Mouse (Mus musculus): ENCODE data around the gene Daam2. TPM values are rescaled to one million over a fixed set of nuclear protein-coding genes. Genes with fewer than 3 reads are reported as not detected.

Daam2 gene
- polyA plus RNA-seq, 1 experiment, result 8.7 TPM

- Histone ChIP-seq H3K4me1 (ENCODE audit: control insufficient read depth, insufficient read depth, low read length) (no peaks in the 10 kb centered on the region; the same call in 1 of the 2 replicates), H3K4me3 (replicated peaks; ENCODE audit: extremely low read depth, low read depth, low read length) (peak overlapping the region; percentile 66)
- 16% methylated on average over 5 of the region's 5 CpGs for WGBS
- TF ChIP-seq CTCF (IDR thresholded peaks at IDR 0.05; ENCODE audit: insufficient read depth, low read length) (no peak), POLR2A (IDR thresholded peaks at IDR 0.05; ENCODE audit: borderline replicate concordance, extremely low read depth, low read depth, low read length) (no peak)
- DNase-seq, result no peak
These were observed 1.3 kb downstream of the Daam2 start for GRCm38 (mm10) chr17:49562701-49563415.

DNA sequence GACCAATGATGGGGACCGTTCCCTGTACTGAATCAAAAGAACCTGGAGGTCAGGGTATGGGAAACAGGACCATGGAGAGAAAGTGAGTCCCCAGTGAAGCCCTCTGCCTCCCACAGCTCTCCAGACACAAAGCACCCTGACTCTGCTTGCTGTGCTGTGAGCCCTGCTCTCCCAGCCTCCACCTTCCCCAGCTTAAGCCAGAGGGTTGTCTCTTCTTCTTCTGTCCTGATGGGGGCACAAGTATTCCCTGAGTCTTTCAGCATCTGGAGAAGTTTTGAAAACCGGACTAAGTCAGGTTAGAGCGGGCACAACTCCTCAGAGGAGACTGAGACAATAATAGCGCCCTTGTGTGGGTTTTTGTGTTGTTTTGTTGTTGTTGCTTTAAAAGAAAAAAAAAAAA is 2.2 kb downstream of the Daam2 start:
- DNase-seq, result no peak
- no peak overlapping the region for H3K4me3 ChIP-seq (replicated peaks; ENCODE audit: extremely low read depth, low read depth, low read length)
- TF ChIP-seq POLR2A (IDR thresholded peaks at IDR 0.05; ENCODE audit: borderline replicate concordance, extremely low read depth, low read depth, low read length), result no peak
- TF ChIP-seq CTCF (IDR thresholded peaks at IDR 0.05; ENCODE audit: insufficient read depth, low read length), result no peak
- 56% methylated on average over 4 of the region's 4 CpGs for WGBS
- H3K4me1 ChIP-seq (ENCODE audit: control insufficient read depth, insufficient read depth, low read length), result no peaks in the 10 kb centered on the region; the same call in 1 of the 2 replicates

- no peak overlapping the region for H3K4me3 ChIP-seq (replicated peaks; ENCODE audit: extremely low read depth, low read depth, low read length)
- TF ChIP-seq POLR2A (IDR thresholded peaks at IDR 0.05; ENCODE audit: borderline replicate concordance, extremely low read depth, low read depth, low read length) (no peak), CTCF (IDR thresholded peaks at IDR 0.05; ENCODE audit: insufficient read depth, low read length) (no peak)
- WGBS, result 23% methylated on average over 5 of the region's 5 CpGs
- no peak for DNase-seq
- peaks cover 2% of the 10 kb centered on the region; the same call in 1 of the 2 replicates for H3K4me1 ChIP-seq (ENCODE audit: control insufficient read depth, insufficient read depth, low read length)
These were observed 4.3 kb downstream of the Daam2 start for GRCm38 (mm10) chr17:49559786-49560289.

- Histone ChIP-seq H3K4me3 (replicated peaks; ENCODE audit: extremely low read depth, low read depth, low read length) (no peak overlapping the region), H3K4me1 (ENCODE audit: control insufficient read depth, insufficient read depth, low read length) (peaks cover 3% of the 10 kb centered on the region)
- WGBS, result 65% methylated on average over 3 of the region's 3 CpGs
- DNase-seq, result no peak
- TF ChIP-seq POLR2A (IDR thresholded peaks at IDR 0.05; ENCODE audit: borderline replicate concordance, extremely low read depth, low read depth, low read length) (no peak), CTCF (IDR thresholded peaks at IDR 0.05; ENCODE audit: insufficient read depth, low read length) (no peak)
These were observed 8.0 kb downstream of the Daam2 start for GRCm38 (mm10) chr17:49556169-49556568.

- Histone ChIP-seq H3K4me1 (ENCODE audit: control insufficient read depth, insufficient read depth, low read length) (peaks cover 5% of the 10 kb centered on the region), H3K4me3 (replicated peaks; ENCODE audit: extremely low read depth, low read depth, low read length) (no peak overlapping the region)
- no peak for TF ChIP-seq CTCF (IDR thresholded peaks at IDR 0.05; ENCODE audit: insufficient read depth, low read length)
- TF ChIP-seq POLR2A (IDR thresholded peaks at IDR 0.05; ENCODE audit: borderline replicate concordance, extremely low read depth, low read depth, low read length), result no peak
- 51% methylated on average over 7 of the region's 7 CpGs for WGBS
- DNase-seq, result peak; percentile 50
These were observed 12.2 kb downstream of the Daam2 start for GRCm38 (mm10) chr17:49551991-49552390.

DNA sequence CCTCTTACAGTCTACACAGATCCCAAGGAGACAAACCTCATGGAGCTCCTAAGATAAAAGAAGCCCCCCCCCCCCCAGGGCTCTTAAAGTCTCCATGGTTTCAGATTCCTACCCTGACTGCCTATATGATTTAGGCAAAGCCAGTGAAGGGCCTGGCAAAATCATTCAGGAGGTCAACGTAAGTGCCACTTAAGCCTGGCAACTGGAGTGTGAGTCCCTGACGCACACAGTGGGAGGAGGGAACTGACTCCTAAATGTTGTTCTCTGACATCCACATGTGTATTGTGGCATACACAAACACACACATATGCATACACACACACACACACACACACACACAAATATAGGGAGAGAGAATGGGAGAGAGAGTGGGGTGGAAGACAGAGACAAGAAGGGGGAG is 12.7 kb downstream of the Daam2 start:
- Histone ChIP-seq H3K4me1 (ENCODE audit: control insufficient read depth, insufficient read depth, low read length) (peaks cover 5% of the 10 kb centered on the region), H3K4me3 (replicated peaks; ENCODE audit: extremely low read depth, low read depth, low read length) (no peak overlapping the region)
- no peak for DNase-seq
- TF ChIP-seq CTCF (IDR thresholded peaks at IDR 0.05; ENCODE audit: insufficient read depth, low read length) (no peak), POLR2A (IDR thresholded peaks at IDR 0.05; ENCODE audit: borderline replicate concordance, extremely low read depth, low read depth, low read length) (no peak)
- WGBS, result 58% methylated on average over 2 of the region's 2 CpGs

DNA sequence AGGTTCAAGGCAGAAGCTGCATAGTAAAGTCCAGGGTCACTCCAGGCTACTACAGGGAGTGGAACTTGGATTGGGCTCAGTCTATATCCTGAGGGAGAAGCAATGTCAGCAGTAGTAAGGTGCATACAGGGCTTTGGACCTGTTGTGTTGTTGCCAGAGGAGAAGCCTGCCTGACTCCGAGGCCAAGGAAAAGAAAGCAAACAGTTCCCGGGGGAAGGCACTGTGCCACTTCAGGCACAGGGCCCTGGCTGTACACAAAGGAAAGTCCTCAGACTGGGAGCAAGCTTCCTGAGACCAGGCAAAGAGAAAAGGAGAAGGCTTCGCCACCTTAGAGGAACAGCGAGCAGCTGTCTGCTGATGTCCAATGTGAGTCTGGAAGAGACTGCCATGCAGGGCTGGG is 18.1 kb downstream of the Daam2 start:
- H3K4me1 ChIP-seq (ENCODE audit: control insufficient read depth, insufficient read depth, low read length), result peaks cover 3% of the 10 kb centered on the region

DNA sequence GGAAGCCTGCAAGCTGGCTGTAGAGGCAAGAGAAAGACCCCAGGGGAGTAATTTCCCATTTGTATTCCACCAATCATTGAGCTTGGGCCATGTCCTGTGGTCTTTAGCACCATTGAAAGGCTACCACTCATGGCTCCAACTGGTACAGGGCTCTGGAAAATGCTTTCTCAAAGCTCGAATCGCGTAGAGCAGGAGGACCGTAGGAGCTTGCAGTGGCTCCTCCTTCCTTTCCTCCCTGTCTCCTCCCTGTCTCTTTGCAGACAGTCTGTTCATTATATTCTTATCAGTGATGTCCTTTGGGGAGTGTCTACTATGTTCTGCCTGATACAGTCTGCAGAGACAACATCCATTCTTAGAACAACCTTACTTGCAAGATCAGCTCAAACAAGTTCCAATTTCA is 18.7 kb downstream of the Daam2 start:
- no peak overlapping the region for H3K4me3 ChIP-seq (replicated peaks; ENCODE audit: extremely low read depth, low read depth, low read length)
- TF ChIP-seq POLR2A (IDR thresholded peaks at IDR 0.05; ENCODE audit: borderline replicate concordance, extremely low read depth, low read depth, low read length), result no peak
- TF ChIP-seq CTCF (IDR thresholded peaks at IDR 0.05; ENCODE audit: insufficient read depth, low read length), result no peak
- no peak for DNase-seq
- peaks cover 2% of the 10 kb centered on the region; the same call in 1 of the 2 replicates for H3K4me1 ChIP-seq (ENCODE audit: control insufficient read depth, insufficient read depth, low read length)
- 59% methylated on average over 4 of the region's 4 CpGs for WGBS

More for the DNA sequence above, 18.1 kb downstream of the Daam2 start:
- no peak for TF ChIP-seq POLR2A (IDR thresholded peaks at IDR 0.05; ENCODE audit: borderline replicate concordance, extremely low read depth, low read depth, low read length)
- TF ChIP-seq CTCF (IDR thresholded peaks at IDR 0.05; ENCODE audit: insufficient read depth, low read length), result no peak
- 40% methylated on average over 4 of the region's 4 CpGs for WGBS
- DNase-seq, result peak; percentile 28
- no peak overlapping the region for H3K4me3 ChIP-seq (replicated peaks; ENCODE audit: extremely low read depth, low read depth, low read length)

- H3K4me3 ChIP-seq (replicated peaks; ENCODE audit: extremely low read depth, low read depth, low read length), result no peak overlapping the region
- DNase-seq, result no peak
- no peak for TF ChIP-seq POLR2A (IDR thresholded peaks at IDR 0.05; ENCODE audit: borderline replicate concordance, extremely low read depth, low read depth, low read length)
- no peak for TF ChIP-seq CTCF (IDR thresholded peaks at IDR 0.05; ENCODE audit: insufficient read depth, low read length)
- WGBS, result 86% methylated on average over 2 of the region's 2 CpGs
- H3K4me1 ChIP-seq (ENCODE audit: control insufficient read depth, insufficient read depth, low read length), result peaks cover 2% of the 10 kb centered on the region; the same call in 1 of the 2 replicates
These were observed 19.6 kb downstream of the Daam2 start for GRCm38 (mm10) chr17:49544561-49544960.

DNA sequence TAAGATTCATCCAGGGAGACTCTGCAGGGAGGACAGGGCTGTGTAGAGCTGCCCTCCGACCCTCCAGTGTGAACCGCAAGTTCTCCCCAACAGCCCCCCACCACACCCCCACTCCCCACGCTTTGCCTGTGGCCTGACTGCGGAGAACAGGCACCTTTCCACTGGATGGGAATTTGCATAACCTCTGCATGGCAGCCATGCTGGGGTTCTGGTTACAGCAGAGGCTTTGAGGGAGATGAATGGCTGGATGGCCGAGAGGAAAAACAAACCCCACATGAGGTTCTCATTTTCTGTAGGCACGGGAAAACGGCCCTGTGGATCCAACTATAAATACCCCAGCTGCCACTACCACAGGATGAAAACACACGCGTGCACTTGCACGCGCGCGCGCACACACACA is 23.4 kb downstream of the Daam2 start:
- TF ChIP-seq POLR2A (IDR thresholded peaks at IDR 0.05; ENCODE audit: borderline replicate concordance, extremely low read depth, low read depth, low read length) (no peak), CTCF (IDR thresholded peaks at IDR 0.05; ENCODE audit: insufficient read depth, low read length) (no peak)
- Histone ChIP-seq H3K4me3 (replicated peaks; ENCODE audit: extremely low read depth, low read depth, low read length) (no peak overlapping the region), H3K4me1 (ENCODE audit: control insufficient read depth, insufficient read depth, low read length) (peaks cover 2% of the 10 kb centered on the region; the same call in 1 of the 2 replicates)
- no peak for DNase-seq
- 83% methylated on average over 14 of the region's 14 CpGs for WGBS
